Mouse (Mus musculus) fat pad, adult 2 months (tissue): ENCODE measurements around the gene Drd1.

ENCODE experiments used
- DNase-seq: peaks from one replicate; pipeline ENCODE4 v3.0.0-alpha.2; 2011; ENCODE audit warnings: low read depth, low spot score; ENCODE audit errors: extremely low read depth

Gene Drd1

DNA sequence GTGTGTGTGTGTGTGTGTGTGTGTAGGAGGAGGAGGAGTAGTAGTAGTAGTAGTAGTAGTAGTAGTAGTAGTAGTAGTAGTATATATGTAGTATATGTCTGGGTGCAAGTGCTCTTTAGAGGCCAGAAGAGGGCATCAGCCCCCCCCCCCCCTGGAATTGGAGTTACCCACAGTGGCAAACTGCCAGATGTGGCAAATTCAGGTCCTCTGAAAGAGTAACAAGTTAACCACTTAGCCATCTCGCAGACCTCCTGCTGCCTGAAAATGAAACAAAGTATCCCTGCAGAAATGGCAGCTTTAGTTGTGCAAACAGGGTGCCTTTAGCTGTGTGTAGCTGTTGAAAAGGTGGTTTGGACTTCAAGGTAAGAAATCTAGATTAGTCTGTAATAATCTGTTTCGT lies 18.0 kb upstream of the Drd1 start:
- DNase-seq: no peak

DNA sequence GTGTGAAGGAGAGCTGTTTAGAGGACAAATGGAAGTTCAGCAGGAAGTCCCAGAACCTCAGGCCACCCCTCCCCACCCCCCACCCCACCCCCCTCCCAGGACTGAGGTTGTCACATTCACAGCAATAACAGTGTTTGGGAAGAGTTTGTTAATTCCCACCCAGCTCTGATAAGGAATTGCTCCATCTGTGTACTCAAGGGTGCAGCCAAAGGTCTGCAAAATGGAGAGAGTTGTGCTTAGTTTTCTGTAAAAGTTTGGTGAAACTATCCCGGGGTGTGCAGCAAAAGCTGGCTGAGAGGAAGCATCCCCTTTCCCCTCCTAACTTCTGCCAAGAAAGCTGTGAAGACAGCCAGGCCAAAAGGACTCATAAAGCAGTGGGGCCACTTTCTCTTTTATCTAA lies 17.6 kb upstream of the Drd1 start:
- DNase-seq: no peak

DNA sequence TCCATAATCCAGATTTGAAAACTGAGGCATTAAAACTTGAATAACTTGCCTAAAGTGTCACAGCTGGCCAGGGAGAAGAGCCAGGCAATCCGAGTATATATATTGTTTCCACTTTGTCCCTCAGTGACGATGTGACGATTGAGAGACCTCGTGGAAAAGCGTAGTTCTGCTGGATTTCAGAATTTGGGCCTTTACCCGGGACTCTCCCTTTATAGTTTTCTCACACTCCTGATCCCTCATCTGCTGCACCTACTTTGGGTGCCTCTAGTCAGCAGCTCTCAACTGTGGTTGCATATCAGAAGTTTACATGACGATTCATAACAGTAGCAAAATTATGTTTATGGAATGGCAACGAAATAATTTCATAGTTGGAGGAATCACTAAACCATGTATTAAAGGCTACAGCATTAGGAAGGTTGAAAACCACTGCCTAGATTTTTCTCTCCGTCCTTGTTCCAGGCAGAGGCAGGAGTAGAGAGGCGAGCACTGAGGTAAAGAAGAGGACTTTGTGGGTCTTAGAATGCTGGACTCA lies 17.1 kb upstream of the Drd1 start:
- DNase-seq: no peak

- no peak for DNase-seq
These were observed 16.3 kb upstream of the Drd1 start, which contains the start of gene Sfxn1 for GRCm38 (mm10) chr13:54071606-54072331. Gene Sfxn1 (plus strand): TSS chr13:54071869.

DNA sequence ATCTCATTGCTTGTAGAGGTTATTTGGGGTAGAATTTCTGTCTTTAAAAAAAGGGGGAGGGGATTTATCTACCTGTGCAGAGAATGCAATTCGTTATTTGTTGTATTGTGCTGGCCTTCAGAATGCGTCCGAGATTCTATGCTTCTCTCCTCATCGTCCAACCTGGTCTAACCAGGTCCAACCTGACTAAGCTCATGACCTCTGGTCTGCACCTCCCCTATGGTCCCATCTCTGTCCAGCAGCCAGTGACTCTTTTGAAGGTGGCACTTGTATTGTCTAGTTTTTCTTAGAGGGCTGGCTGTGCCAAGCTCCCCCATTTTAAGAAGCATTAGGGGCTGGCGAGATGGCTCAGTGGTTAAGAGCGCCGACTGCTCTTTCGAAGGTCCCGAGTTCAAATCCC lies 15.5 kb upstream of the Drd1 start:
- DNase-seq: no peak

DNA sequence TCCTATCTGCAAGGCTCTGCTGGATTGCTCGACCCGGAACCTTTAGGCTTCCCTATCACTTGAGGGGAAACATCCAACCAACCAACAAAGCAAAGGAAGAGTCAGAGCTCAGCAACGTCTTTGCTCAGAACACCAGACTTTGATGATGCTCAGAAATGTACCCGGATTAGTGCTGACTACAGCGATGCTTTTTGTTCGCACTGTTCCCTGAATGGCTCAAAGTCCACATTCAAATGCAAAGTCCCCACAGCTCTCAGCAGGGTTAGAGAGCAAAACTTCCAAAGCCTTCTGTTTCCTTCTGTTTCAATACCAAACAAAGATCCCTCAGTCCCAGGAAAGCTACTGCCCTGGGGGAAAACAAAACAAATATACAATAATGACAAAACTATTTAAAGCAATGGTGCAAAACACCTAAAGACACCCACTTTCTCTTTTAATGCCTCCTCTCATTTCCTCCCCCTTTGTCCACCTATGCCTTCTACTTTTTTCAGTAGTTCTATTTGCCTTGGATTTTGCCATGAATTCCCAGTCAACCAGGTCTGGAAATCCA lies 12.2 kb upstream of the Drd1 start:
- no peak for DNase-seq

GRCm38 (mm10) chr13:54066081-54066746 lies 10.7 kb upstream of the Drd1 start:
- no peak for DNase-seq

DNA sequence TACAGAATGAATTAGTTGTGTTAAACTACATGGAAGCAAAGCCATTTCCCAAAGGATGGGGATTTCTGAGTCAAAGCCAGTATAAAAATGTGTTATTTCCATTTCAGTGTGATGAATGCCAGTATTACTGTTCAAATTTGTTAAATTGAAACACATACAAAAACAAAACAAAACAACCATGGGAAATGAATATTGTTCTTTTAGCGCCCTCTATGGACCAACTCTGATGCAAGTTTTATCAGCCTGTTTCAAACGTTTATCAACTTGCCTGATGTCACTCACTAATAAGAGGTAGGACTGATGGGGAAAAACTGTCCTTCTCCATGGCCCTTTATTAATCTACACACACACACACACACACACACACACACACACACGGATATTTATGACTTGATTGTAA lies 7.8 kb upstream of the Drd1 start:
- no peak for DNase-seq

- DNase-seq: no peak
These were observed 6.6 kb upstream of the Drd1 start for GRCm38 (mm10) chr13:54062068-54062467.

GRCm38 (mm10) chr13:54054962-54055361 lies 543 bp downstream of the Drd1 start:
- no peak for DNase-seq

GRCm38 (mm10) chr13:54051641-54052040 lies 3.9 kb downstream of the Drd1 start:
- no peak for DNase-seq

- DNase-seq: no peak
These were observed 6.7 kb downstream of the Drd1 start for GRCm38 (mm10) chr13:54048679-54049352.

DNA sequence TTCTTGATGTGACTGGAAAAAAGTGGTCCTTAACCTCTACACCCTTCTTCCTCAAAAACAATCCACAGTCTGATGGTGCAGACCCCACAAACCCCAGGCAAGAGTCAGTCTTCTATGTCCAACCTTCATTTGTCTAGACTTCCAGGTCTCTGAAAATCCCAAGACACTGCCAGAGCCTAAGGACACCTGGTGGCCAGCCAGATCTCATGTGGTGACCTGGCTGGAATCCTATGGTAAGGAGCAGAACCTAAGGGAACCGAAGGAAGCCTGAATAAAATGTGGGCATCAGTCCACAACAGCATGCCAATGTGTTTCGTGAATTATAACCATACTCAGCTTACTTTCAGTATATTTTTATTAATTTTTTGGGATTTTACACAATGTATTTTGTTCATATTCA lies 15.2 kb downstream of the Drd1 start:
- DNase-seq: no peak

GRCm38 (mm10) chr13:54037936-54038335 lies 17.6 kb downstream of the Drd1 start:
- no peak for DNase-seq

- no peak for DNase-seq
These were observed 20.0 kb downstream of the Drd1 start for GRCm38 (mm10) chr13:54035541-54035940.

- no peak for DNase-seq
These were observed 21.9 kb downstream of the Drd1 start for GRCm38 (mm10) chr13:54033653-54034052.

DNA sequence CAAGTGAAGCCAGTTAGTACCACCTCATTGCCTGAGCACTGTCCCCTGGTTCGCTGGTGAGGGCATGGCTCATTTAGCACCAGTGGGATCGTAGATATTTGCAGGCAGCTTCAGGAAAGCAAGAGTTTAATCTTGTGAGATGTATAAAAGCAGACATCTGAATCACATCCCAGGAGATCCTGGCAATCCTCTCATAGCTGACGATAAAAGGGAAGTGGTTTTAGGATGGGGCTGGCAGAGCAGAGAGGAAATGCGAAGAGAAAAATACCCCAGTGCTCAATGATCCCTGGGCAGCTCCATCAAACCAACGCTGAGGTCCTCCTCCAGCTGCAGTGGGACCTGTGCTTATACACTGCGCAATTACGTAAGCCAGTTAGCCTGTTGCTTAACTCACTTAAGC lies 28.4 kb downstream of the Drd1 start:
- DNase-seq: no peak

DNA sequence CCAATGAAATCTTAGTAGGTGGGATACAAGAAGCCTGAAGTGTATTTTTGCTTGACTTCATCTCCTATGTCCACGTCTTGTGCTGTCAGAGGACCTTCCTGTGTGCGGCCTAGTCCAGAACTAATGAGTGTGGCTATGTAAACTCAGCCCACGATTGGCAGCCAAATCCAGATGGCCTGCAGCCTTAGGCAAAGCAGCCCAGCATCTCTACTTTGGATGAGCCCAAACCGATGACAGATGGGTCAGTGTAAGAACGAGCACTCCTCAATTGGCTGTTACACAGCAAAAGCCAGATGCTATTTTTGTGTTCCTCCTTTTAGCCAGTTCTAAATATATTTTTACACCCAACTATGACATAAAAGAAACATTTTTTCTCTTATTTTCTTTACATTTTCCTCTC lies 32.2 kb downstream of the Drd1 start:
- DNase-seq: no peak

- no peak for DNase-seq
These were observed 46.8 kb downstream of the Drd1 start for GRCm38 (mm10) chr13:54008716-54009115.
